Mouse (Mus musculus): ENCODE data around the gene Rec8.

Rec8 gene

DNA sequence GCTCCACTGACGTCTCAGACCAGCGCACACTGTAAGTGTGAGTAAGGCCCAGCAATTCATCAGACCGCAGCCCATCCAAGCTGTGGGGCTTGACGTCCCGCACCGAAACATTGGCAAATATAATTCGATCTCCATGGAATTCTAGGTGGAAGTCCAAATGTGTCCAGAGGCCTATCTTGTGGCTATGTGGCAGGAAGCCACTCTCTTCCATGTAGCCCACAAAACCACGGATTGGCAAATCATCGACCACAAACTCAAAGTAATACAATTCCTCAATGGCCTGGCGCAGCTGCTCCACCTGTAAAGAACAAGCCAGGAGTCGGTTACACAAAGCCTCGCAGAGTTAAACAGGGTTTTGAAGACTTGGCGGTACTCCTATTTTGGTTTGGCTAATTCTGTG lies 23.5 kb downstream of the Rec8 start:
- no peak for DNase-seq (ENCODE audit: low spot score in 2 of 2)

DNA sequence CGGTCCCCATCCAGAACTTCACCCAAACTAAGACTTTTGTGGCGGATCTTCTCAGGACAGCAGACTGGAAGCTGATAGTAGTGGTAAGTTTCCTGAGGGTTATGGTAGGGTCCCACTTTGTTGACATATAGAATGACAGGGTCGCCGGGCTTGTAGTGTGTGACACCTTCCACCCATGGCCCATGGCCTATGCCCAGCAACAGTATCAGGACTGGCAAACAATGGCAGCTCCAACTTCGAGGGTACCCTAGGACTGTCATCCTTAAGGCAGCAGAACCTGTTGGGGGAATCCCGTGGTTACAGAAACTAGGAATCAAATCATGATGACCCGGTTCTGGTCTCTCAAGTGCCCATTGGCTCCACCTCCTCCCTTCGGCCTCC lies 24.8 kb downstream of the Rec8 start:
- DNase-seq (ENCODE audit: low spot score in 2 of 2): no peak

DNA sequence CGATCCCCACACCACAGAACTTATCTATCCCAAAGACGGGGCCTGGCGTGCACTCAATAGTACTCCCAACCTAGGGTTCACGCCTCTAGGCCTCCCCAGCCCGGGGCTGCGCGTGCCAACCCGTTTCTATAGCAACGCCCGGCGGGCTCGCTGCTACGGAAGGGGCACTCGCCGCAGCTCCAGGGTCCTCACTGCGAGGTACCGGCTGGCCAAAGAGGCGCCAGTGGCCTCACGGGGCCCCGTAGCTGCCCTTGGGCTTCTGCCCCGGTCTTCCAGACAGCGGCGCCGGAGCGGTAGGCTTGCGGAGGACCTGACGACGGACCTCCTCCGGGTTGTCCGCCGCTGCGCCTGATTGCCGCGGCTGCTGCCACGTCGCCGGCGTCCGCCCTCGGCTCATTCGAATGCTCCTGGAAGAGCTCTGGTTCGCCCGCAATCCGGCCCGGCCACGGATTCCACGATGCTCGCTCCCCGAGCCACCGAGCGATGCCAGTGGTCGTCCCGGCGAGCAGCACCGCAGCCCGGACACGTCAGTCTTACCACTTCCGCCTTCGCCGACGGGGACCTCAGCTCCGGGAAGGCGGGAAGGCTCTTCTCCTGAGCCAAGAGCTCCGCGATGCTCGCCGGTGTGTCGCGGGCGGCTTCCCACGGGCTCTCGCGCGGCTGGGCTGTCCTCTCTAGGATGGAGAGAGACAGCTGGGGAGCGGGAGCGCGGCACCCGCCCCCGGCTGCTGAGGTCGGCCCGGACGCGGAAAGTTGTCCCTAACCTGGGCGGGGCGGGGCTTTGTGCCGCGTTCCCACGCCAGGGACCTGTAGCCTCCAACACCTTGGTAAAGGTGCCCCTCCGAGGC lies 25.4 kb downstream of the Rec8 start, which contains the start of gene Tm9sf1:
Gene Tm9sf1, minus strand, starts transcription at position 747 of the 848 bp plus-strand sequence.
- DNase-seq (ENCODE audit: low spot score in 2 of 2): peak; percentile 68 to 69

DNA sequence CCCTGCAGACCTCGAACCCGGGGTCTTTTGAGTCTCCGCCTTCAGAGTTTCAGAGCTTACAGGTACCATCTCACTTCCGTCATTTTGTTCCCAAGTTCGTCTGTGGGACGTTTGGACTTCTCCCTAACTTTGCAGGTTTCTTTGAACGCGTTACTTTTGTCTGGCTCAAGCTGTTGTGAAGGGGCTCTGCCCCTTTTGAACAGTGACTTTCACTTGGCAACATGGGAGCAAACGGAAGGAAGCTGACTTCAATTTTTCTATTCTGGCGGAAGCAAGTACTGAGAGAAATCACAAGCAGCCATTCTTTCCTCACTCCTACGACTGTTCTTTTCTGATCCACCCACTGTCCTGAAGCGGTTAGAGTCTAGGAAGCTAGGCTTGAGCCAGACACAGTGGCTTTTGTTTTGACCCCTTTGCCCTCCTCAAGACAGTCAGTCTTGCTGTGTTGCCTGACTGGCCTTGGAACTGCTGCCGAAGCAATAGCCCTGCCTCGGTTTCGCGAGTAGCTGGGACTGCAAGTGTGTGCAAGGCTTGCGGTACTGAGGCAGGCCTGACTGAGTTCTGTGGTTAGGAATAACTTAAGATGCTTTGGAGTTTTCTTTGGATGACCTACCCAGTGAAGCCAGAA lies 26.5 kb downstream of the Rec8 start:
- no peak for DNase-seq (ENCODE audit: low spot score in 2 of 2)

DNA sequence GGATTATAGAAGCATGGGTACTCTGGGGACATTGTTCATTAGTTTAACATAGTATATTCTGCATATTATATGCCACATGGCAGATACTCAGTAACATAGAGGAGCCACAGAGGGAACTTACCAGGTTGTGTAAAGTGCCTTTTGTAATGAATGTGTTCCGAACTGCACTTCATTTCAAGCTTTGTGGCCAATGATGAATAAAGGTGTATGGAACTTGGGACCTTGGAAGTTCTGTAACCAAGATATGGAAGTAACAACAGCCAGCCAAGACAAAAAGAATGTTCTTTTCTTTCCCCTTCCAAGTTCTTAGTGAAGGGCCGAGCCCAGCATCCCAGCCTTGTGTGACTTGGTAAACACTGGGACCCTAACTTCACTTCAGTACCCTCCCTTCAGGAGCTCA lies 32.0 kb downstream of the Rec8 start, which contains the start of gene Tssk4:
Gene Tssk4, plus strand, starts transcription at position 301 of the 400 bp plus-strand sequence.
- DNase-seq (ENCODE audit: low spot score in 2 of 2): no peak

DNA sequence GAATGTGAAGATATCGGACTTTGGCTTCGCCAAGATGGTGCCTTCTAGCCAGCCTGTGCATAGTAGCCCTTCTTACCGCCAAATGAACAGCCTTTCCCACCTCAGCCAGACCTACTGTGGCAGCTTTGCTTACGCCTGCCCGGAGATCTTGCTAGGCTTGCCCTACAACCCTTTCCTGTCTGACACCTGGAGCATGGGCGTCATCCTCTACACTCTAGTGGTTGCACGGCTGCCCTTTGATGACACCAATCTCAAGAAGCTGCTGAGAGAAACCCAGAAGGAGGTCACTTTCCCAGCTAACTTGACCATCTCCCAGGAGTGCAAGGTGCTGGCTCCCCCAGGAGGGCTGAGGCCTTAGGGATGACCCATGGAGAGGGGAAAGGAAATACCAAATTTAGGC lies 33.7 kb downstream of the Rec8 start:
- peak; percentile 52 to 53 for DNase-seq (ENCODE audit: low spot score in 2 of 2)

DNA sequence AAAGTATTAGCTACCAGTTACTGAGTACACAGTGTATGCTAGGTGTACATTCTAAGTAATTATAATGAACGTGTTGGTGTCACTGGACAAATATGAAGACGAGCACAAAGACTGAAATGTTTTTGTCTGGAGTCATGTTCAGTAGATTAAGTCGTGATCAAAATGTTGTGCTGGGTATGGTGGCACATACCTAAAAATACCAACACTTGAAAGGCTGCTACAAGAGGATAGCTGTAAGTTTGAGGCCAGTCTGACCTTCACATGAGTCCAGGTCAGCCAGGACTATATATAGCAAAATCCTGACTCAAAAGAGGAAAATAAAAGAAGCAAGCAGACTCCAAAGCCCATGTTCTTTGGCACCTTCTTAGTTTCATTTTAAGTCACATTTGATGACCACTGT lies 39.1 kb downstream of the Rec8 start:
- DNase-seq (ENCODE audit: low spot score in 2 of 2): no peak

DNA sequence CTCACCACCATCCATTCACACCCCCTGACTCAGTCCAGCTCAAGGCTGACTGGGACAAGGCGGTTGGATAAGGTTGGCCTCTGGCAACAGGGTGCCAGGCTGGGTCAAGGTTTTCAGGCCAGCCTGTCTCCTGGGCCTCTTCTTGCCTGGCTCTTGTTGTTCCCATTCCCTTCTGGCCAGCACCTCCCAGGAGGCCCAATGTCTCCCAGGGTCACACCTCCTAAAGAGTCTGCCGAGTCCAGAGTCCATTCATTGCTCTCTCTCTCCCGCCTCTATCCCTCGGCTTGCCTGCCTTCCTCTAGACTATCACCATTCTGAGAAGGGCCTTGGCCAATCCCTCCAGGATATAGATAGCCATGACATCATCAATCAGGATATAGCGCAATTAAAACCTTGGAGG lies 40.2 kb downstream of the Rec8 start:
- no peak for DNase-seq (ENCODE audit: low spot score in 2 of 2)

DNA sequence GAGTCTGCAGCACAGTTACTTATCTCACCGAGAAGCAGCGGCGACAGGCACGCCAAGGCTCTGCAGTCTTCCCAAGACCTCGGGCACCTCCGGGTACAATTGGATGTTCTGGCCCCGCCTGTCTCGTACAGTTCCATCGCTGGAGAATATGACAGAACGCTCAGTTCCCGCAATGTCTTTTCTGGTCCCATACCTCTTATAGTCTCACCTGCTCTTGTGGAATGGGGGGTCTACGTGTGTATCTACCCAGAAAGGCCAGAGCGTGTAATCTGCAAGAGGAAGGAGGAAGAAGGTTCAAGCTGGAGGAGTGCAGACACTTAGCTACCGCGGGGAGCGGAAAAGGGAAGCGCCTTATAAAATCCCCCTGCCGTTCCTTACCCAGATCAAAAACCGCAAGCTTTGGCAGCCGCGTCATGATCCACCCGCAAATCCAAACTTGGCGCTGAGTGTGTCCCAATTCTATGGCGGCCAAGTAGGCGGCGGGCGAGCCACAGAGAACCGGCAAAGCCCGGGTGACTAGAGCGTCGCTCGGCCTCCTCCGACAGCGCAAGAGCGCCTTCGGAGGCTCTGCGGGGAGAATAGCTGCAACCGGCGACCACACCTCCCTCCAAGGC lies 42.2 kb downstream of the Rec8 start, which contains the start of gene Mdp1:
Gene Mdp1, minus strand, starts transcription at position 549 of the 614 bp plus-strand sequence.
- peak; percentile 62 to 69 for DNase-seq (ENCODE audit: low spot score in 2 of 2)

DNA sequence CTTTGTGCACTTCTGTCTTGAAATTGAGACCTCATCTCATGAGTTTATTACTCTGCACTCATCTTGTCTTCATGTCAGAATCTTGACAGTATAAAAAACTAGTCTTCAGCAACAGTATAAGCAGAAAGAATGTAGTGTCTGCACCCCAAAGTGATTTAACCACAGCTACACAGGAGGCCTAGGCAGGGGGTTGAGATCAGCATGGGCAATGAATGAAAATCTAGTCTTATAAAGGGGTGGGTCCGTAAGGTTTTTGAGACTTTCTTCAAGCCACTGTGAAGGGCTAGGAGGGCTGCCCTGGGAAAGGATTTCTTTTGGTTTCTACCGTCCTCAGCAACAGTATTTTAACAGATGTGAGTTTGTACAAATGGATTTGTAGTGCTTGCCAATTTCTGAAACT lies 42.8 kb downstream of the Rec8 start:
- no peak for DNase-seq (ENCODE audit: low spot score in 2 of 2)

DNA sequence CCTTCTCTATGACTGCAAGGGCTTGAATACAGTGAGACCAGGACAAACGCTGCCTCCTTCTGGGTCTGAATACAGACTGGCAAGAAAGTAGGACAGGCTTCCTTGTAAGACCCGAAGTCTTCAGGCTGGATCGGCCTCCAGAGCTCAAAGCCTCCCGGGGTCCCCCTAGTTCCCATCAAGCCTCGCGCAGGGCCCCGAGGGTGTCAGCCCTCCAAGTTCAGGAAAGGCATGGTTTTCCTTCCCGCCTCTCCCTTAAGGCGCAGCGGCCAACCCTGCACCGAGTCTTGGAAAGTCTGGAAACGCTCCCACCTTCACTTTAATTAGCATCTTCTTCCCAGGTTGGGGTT lies 53.6 kb downstream of the Rec8 start:
- DNase-seq (ENCODE audit: low spot score in 2 of 2): no peak

DNA sequence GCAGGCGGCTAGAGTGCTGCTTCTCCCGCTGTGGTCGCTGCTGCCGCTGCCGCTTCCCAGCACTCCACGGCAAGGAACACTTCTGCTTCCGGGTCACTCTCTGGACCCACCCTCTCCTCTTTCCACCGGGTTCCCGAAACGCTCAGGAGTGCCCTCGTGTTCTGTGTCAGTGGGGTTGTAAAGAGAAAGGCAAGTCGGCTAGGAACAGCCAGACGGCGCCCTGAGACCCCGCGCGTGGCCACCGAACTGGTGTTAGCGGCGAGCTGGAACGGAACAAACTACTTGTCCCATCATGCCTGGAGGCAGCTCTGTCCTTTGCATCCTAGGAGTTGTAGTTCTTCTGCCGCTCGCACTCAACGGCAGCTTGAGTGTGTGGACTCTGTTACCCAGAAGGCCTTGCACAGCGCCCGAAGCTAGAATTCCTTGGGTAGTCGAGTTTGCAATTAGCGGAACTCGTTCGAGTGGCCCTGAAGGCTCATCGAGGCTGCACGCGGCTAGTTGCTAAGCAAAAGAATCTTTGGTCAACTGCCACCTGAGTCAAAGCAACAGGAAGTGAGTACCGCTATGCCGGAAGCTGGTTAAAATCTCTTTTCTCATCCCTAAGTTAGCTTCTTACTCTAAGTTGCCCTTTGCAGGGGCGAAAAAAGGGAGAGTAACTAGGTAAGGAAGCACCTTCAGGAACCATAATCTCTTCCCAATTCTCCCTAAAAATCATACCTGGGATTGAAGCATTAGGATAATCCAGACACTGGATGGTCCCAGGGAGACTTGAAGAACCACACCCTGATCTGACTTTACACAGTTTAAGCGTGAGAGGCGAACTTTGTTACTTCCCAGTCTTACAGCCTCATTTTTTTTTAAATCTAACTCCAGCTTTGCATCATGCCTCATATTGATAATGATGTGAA lies 54.2 kb downstream of the Rec8 start, which contains the start of the genes Gmpr2 and Nedd8:
Gene Gmpr2, plus strand, starts transcription at position 109 of the 908 bp plus-strand sequence.
Gene Nedd8, minus strand, starts transcription at position 292 of the 908 bp plus-strand sequence.
- DNase-seq (ENCODE audit: low spot score in 2 of 2): peak; percentile 77 to 83

DNA sequence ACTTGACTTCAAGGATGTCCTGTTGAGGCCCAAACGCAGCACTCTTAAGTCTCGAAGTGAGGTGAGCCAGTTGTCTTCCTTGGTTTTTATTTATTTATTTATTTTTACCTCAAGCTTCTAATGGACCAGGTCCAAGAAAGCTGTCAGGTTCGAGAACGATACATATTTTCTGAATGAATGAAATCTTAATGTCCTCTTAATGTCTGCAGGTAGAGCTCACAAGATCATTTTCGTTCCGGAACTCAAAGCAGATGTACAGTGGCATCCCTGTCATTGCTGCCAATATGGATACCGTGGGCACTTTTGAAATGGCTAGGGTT lies 54.9 kb downstream of the Rec8 start:
- no peak for DNase-seq (ENCODE audit: low spot score in 2 of 2)
